Mouse (Mus musculus) bone marrow macrophage, adult 2 months (primary cell): ENCODE results near the gene 4930432M17Rik.

ENCODE experiments used
- CTCF ChIP-seq: IDR thresholded peaks from 2 replicates; pipeline ENCODE4 v1.5.1; 2012; ENCODE audit warnings: low read depth, mild to moderate bottlenecking, low read length, moderate library complexity
- POLR2A ChIP-seq: IDR thresholded peaks from 2 replicates; pipeline ENCODE4 v1.6.1; 2012; ENCODE audit warnings: mild to moderate bottlenecking, low read depth, low read length, borderline replicate concordance

DNA sequence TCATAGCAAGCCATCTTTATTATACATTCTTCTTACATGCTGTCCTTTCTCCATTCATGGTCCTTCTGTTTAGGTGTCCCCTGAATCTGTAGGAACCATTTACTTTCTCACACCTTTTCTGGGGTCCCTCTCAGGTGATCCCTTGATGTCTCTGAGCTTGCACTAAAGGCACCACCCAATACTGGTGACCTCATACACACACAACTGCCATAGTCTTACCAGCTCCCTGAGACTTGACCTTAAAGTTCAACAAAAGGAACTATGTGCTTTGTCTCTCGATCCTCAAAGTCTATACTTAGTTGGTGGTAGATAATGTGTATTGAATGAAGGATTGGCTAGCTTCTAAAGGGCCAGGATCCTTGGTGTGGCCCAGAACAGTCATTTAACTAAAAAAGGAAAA is 15.4 kb downstream of the 4930432M17Rik start:
- no peak for TF ChIP-seq POLR2A
- no peak for TF ChIP-seq CTCF
